Mouse (Mus musculus) ES-E14 (cell line): ENCODE data around the gene Ppp3ca. TPM values are rescaled to one million over a fixed set of nuclear protein-coding genes. Genes with fewer than 3 reads are reported as not detected.

Experiments
- DNase-seq: peaks from one replicate; pipeline ENCODE4 v3.0.0-alpha.2; 2013; ENCODE audit warnings: low read depth, low spot score
- H3K27ac ChIP-seq: 2 replicates; pipeline ENCODE4 v1.5.1; 2012; ENCODE audit warnings: low read depth, mild to moderate bottlenecking, low read length, moderate library complexity, mixed read lengths; ENCODE audit not compliant: poor library complexity, insufficient read depth, severe bottlenecking
- H3K36me3 ChIP-seq: 2 replicates; pipeline ENCODE4 v1.6.1; 2012; ENCODE audit warnings: mild to moderate bottlenecking, low read length, moderate library complexity, mixed read lengths; ENCODE audit not compliant: control insufficient read depth, poor library complexity, insufficient read depth, severe bottlenecking
- H3K4me1 ChIP-seq, 2 experiments: fragments of 150-350 bp in 1 of 2; sonication (generic) in 1 of 2; 2 replicates each; pipeline ENCODE4 v1.6.1; 2012; ENCODE audit warnings: low read length in 2 of 2, mild to moderate bottlenecking in 1 of 2, mixed read lengths in 1 of 2; ENCODE audit not compliant: control insufficient read depth in 2 of 2, insufficient read depth in 2 of 2, poor library complexity in 1 of 2
- H3K4me3 ChIP-seq, 2 experiments: fragments of 150-350 bp in 1 of 2; sonication (generic) in 1 of 2; 2 replicates each; pipeline ENCODE4 v1.5.1; 2012; ENCODE audit warnings: low read length in 2 of 2, low read depth in 1 of 2, mild to moderate bottlenecking in 1 of 2, mixed read lengths in 1 of 2; ENCODE audit not compliant: insufficient read depth in 1 of 2, poor library complexity in 1 of 2, severe bottlenecking in 1 of 2
- H3K9ac ChIP-seq: 2 replicates; pipeline ENCODE4 v1.6.1; 2012; ENCODE audit warnings: low read depth, mild to moderate bottlenecking, low read length, mixed read lengths; ENCODE audit not compliant: poor library complexity, insufficient read depth, severe bottlenecking
- H3K9me3 ChIP-seq: fragments of 150-350 bp; sonication (generic); 2 replicates; pipeline ENCODE4 v1.6.1; 2012; ENCODE audit warnings: low read depth, mild to moderate bottlenecking, low read length; ENCODE audit not compliant: control insufficient read depth, insufficient read depth
- CHD2 ChIP-seq: IDR thresholded peaks from 2 replicates; pipeline ENCODE4 v1.6.1; 2014; ENCODE audit warnings: mild to moderate bottlenecking, low read depth, low read length, inconsistent platforms
- HCFC1 ChIP-seq: IDR thresholded peaks from 2 replicates; pipeline ENCODE4 v1.6.1; 2012; ENCODE audit warnings: low read length, inconsistent platforms, borderline replicate concordance; ENCODE audit not compliant: insufficient read depth
- MAFK ChIP-seq: IDR thresholded peaks from 2 replicates; pipeline ENCODE4 v1.6.1; 2014; ENCODE audit warnings: mild to moderate bottlenecking, low read depth, low read length, inconsistent platforms; ENCODE audit not compliant: insufficient read depth
- ZC3H11A ChIP-seq: IDR thresholded peaks from 2 replicates; pipeline ENCODE4 v1.6.1; 2012; ENCODE audit warnings: low read depth, mild to moderate bottlenecking, inconsistent platforms, low read length, borderline replicate concordance
- ZNF384 ChIP-seq: IDR thresholded peaks from 2 replicates; pipeline ENCODE4 v1.6.1; 2012; ENCODE audit warnings: low read depth, low read length, inconsistent platforms
- in situ Hi-C, 2 experiments: fragments of 600-800 bp; cut with MboI; formaldehyde crosslinking; loops; one replicate each; pipeline ENCODE4 v1.15.1; 2025; ENCODE audit warnings: low sequenced_read_pairs in 2 of 2, inconsistent platforms in 1 of 2; ENCODE audit not compliant: unreplicated experiment in 2 of 2
- total RNA-seq: library from RNA; depleted of rRNA; stranded (reverse); fragments of 300-350 nt; gene quantifications from 2 replicates; pipeline ENCODE4 v1.2.3, GENCODE M21; 2012

Ppp3ca gene
- total RNA-seq, 1 experiment: 25.6 TPM

DNA sequence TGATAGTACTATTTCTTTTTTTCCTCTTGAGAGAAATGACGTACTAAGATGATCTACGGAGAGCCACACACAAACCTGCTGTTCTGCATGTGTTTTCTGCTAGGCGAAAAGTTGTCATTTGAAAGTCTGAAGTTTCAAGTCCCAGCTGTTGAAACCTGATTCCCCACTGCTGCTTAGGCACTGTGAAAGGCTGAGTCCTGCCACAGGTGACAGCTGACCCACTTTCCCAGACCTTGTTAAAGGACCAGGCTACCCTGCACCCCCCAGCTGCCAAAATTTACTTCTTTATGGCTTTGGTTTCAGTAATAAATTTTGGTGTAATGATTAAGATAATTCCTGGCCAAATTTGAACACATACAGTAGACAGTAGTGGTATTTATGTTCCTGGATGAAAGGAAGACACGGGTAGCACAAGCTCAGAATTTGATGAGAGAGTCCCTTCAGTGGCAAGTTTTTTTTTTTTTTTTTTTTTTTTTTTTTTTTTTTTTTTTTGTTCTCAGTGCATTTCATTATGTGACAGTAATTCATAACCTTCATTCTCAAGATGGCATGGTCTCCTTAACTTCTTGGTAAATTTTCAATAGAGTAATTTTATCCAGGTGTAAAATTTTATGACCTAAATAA, 52.0 kb downstream of the Ppp3ca start:
- Histone ChIP-seq H3K27ac (no peak overlapping the region), H3K4me3 (no peak overlapping the region), H3K9ac (no peak overlapping the region), H3K9me3 (no peaks in the 10 kb centered on the region), H3K36me3 (no peaks in the 10 kb centered on the region), H3K4me1 (no peaks in the 10 kb centered on the region)
- no peak for DNase-seq
- TF ChIP-seq HCFC1 (no peak), ZC3H11A (no peak), ZNF384 (no peak), MAFK (no peak), CHD2 (no peak)
- in situ Hi-C loops: no loop called here

DNA sequence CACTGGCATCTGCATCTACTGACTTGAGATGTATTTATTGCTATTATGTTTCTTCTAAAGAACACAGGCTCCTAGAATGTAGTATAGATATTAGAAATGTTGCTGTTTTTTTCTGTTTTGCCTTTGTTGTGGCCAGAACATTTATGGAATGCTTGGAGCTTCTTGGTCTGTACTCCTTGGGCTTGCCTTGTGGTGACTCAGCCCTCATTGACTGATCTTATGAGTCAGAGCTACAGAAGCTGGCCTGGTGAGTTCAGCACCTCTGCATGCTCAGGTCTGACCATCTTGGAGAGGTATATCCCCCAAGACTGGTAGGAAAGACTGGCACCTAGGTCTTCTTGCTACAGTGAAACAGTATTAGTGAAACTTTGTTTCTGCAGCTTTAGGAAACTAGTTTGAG, 52.6 kb downstream of the Ppp3ca start:
- no peaks in the 10 kb centered on the region for H3K36me3 ChIP-seq
- TF ChIP-seq CHD2: no peak
- no peak for TF ChIP-seq HCFC1
- TF ChIP-seq ZC3H11A: no peak
- no peak for TF ChIP-seq ZNF384
- no peak for TF ChIP-seq MAFK
- no peaks in the 10 kb centered on the region for H3K9me3 ChIP-seq
- in situ Hi-C loops: no loop called here
- no peak overlapping the region for H3K27ac ChIP-seq
- no peak overlapping the region for H3K4me3 ChIP-seq
- H3K4me1 ChIP-seq: no peaks in the 10 kb centered on the region
- no peak overlapping the region for H3K9ac ChIP-seq
- no peak for DNase-seq

DNA sequence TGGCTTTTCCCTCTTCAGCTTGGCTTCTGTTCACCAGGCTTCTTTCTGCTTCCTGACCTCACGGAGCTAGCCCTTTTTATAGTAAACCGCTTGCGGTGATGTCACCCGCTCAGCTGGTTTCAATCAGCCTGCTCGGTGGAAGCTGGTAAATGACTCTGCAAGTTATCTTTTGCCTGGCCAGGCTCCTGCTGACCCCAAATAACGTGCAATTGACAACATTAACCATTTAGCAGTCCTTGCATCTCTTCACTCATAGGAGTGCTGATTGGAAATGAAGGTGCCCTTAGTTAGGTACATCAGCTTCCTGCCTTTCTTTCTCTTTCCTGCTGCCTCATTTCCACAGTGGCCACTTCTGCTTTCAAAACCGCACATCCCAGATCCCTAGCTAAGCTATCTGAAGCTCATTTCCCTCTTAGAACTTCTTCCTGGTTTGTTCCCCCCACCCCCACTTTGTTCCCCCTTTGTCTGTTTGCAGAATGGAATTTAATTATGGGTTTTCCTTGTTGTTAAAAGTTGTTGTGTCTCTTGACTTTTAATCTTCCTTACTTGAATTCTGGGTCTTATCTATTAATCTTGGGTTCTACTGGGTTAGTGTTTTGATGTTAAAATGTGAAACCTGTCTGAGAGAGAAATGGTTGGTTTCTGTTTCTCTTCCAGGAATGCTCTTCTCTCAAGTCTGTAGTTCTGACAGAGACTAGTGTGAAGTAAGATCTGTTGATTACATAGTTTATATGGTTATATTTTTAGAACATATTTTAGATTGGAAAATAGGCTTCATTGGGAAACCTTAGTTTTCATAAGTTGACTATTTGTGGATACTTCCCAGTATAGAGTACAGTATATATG, 55.6 kb downstream of the Ppp3ca start:
- no peaks in the 10 kb centered on the region for H3K36me3 ChIP-seq
- H3K4me3 ChIP-seq: no peak overlapping the region
- in situ Hi-C loops: no loop called here
- H3K4me1 ChIP-seq: no peaks in the 10 kb centered on the region
- H3K9me3 ChIP-seq: no peaks in the 10 kb centered on the region
- no peak overlapping the region for H3K9ac ChIP-seq
- DNase-seq: no peak
- no peak overlapping the region for H3K27ac ChIP-seq
- TF ChIP-seq HCFC1 (no peak), ZNF384 (no peak), CHD2 (no peak)

DNA sequence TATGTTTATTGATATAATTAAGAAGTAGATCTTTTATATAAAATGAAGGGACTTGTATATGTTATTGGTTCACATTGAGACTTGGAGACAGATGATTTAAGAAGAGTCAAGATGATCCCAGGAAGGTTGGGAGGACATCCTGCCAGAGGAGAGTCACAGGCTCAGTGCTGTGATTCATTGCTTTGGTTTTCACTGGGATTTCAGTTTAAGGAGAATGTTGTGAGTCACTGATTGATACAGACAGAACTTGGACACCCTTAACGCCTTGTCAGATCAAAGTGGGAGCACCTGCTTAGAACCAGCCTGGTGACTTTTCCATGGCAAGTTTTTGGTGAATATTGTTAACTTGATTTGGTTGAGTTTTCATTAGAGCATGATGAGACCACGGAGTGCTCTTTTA, 58.0 kb downstream of the Ppp3ca start:
- no peaks in the 10 kb centered on the region for H3K4me1 ChIP-seq
- H3K9ac ChIP-seq: no peak overlapping the region
- no peak overlapping the region for H3K27ac ChIP-seq
- no peak for DNase-seq
- H3K36me3 ChIP-seq: no peaks in the 10 kb centered on the region
- H3K9me3 ChIP-seq: no peaks in the 10 kb centered on the region
- no peak overlapping the region for H3K4me3 ChIP-seq
- in situ Hi-C loops: no loop called here
- TF ChIP-seq CHD2: no peak
- no peak for TF ChIP-seq HCFC1
- TF ChIP-seq MAFK: no peak
- no peak for TF ChIP-seq ZC3H11A
- TF ChIP-seq ZNF384: no peak
